Mouse (Mus musculus): ENCODE measurements around the gene Map3k9.

- no peak for TF ChIP-seq CTCF (IDR thresholded peaks at IDR 0.05; ENCODE audit: insufficient read depth, low read length)
- TF ChIP-seq POLR2A (IDR thresholded peaks at IDR 0.05; ENCODE audit: borderline replicate concordance, extremely low read depth, low read depth, low read length), result no peak
These were observed 29.9 kb downstream of the Map3k9 start for GRCm38 (mm10) chr12:81751116-81751515.

Measured in lung, adult 2 months (tissue).